Mouse (Mus musculus) hindbrain, embryonic 11.5 days (tissue): ENCODE measurements at regions not wholly inside any gene's neighbourhood (a gene's known extent, or its start where the extent isn't known, plus 50 kb on each side); places are given as distances from the start of the nearest gene placed in this dataset.

Experiments used
- ATAC-seq: fragments of 200-750 bp; cut with Nextera tagmentation; 2 replicates; pipeline ENCODE4 v1.8.0; 2017; ENCODE audit warnings: mild to moderate bottlenecking, moderate TSS enrichment, moderate library complexity; ENCODE audit not compliant: low FRiP score
- DNase-seq: peaks from one replicate; pipeline ENCODE4 v3.0.0-alpha.2; 2015; ENCODE audit warnings: low spot score
- H3K27ac ChIP-seq: fragments of 300-500 bp; sonication (generic); 2 replicates; pipeline ENCODE4 v1.5.1; 2014; ENCODE audit warnings: mild to moderate bottlenecking, low read depth, low read length
- H3K27me3 ChIP-seq: fragments of 300-500 bp; sonication (generic); 2 replicates; pipeline ENCODE4 v1.6.1; 2014; ENCODE audit warnings: mild to moderate bottlenecking, low read length, moderate library complexity, mixed read lengths; ENCODE audit not compliant: control insufficient read depth, insufficient read depth
- H3K36me3 ChIP-seq: fragments of 300-500 bp; sonication (generic); 2 replicates; pipeline ENCODE4 v1.6.1; 2014; ENCODE audit warnings: mild to moderate bottlenecking, low read length, moderate library complexity, mixed read lengths; ENCODE audit not compliant: control insufficient read depth, insufficient read depth
- H3K4me1 ChIP-seq: fragments of 300-500 bp; sonication (generic); replicated peaks from 2 replicates; pipeline ENCODE4 v1.6.1; 2014; ENCODE audit warnings: low read length, mixed read lengths; ENCODE audit not compliant: control insufficient read depth, insufficient read depth
- H3K4me2 ChIP-seq: fragments of 300-500 bp; sonication (generic); replicated peaks from 2 replicates; pipeline ENCODE4 v1.6.1; 2014; ENCODE audit warnings: mild to moderate bottlenecking, low read depth, low read length
- H3K4me3 ChIP-seq: fragments of 300-500 bp; sonication (generic); 2 replicates; pipeline ENCODE4 v1.5.1; 2014; ENCODE audit warnings: low read depth, low read length
- H3K9ac ChIP-seq: fragments of 300-500 bp; sonication (generic); 2 replicates; pipeline ENCODE4 v1.6.1; 2014; ENCODE audit warnings: low read depth, low read length
- H3K9me3 ChIP-seq: fragments of 300-500 bp; sonication (generic); 2 replicates; pipeline ENCODE4 v1.6.1; 2016; ENCODE audit warnings: low read length; ENCODE audit not compliant: control insufficient read depth
- WGBS: fragments of 180-500 bp; shearing (Covaris S2); extraction: QIAGEN DNeasy Blood & Tissue Kit; methylation state at CpG from one replicate; pipeline ENCODE4 v1.1.7; 2014; 5-methylcytosine and 5-hydroxymethylcytosine counted together

GRCm38 (mm10) chr10:117925611-117926555, 80.0 kb upstream of the Rap1b start:
- ATAC-seq (no peak), DNase-seq (no peak)
- H3K4me2 ChIP-seq: no peak overlapping the region
- H3K9ac ChIP-seq: no peak overlapping the region
- no peak overlapping the region for H3K4me3 ChIP-seq
- no peaks in the 10 kb centered on the region for H3K36me3 ChIP-seq
- H3K27ac ChIP-seq: no peak overlapping the region
- no peaks in the 10 kb centered on the region for H3K27me3 ChIP-seq
- WGBS: 95% methylated on average over 31 of the region's 31 CpGs
- H3K9me3 ChIP-seq: no peaks in the 10 kb centered on the region
- no peaks in the 10 kb centered on the region for H3K4me1 ChIP-seq

- Histone ChIP-seq H3K36me3 (no peaks in the 10 kb centered on the region), H3K9me3 (no peaks in the 10 kb centered on the region), H3K4me2 (no peak overlapping the region), H3K27me3 (no peaks in the 10 kb centered on the region), H3K4me3 (no peak overlapping the region), H3K9ac (no peak overlapping the region), H3K4me1 (no peaks in the 10 kb centered on the region), H3K27ac (no peak overlapping the region)
- ATAC-seq: no peak
- 59% methylated on average over 5 of the region's 5 CpGs for WGBS
- DNase-seq: no peak
These were observed 83.2 kb upstream of the Rap1b start for GRCm38 (mm10) chr10:117928998-117929397.

GRCm38 (mm10) chr10:117934797-117935196, 89.0 kb upstream of the Rap1b start:
- DNase-seq (no peak), ATAC-seq (no peak)
- Histone ChIP-seq H3K27me3 (no peaks in the 10 kb centered on the region), H3K36me3 (no peaks in the 10 kb centered on the region), H3K4me2 (no peak overlapping the region), H3K9ac (no peak overlapping the region), H3K4me3 (no peak overlapping the region), H3K9me3 (no peaks in the 10 kb centered on the region), H3K27ac (no peak overlapping the region), H3K4me1 (no peaks in the 10 kb centered on the region)
- 84% methylated on average over 9 of the region's 9 CpGs for WGBS

- H3K4me1 ChIP-seq: no peaks in the 10 kb centered on the region
- ATAC-seq: no peak
- H3K36me3 ChIP-seq: no peaks in the 10 kb centered on the region
- no peaks in the 10 kb centered on the region for H3K9me3 ChIP-seq
- no peak for DNase-seq
- no peak overlapping the region for H3K4me2 ChIP-seq
- no peak overlapping the region for H3K9ac ChIP-seq
- H3K4me3 ChIP-seq: no peak overlapping the region
- no peak overlapping the region for H3K27ac ChIP-seq
- no peaks in the 10 kb centered on the region for H3K27me3 ChIP-seq
- WGBS: 78% methylated on average over 8 of the region's 8 CpGs
These were observed 92.9 kb upstream of the Rap1b start for GRCm38 (mm10) chr10:117938717-117939116.

- Histone ChIP-seq H3K27me3 (no peaks in the 10 kb centered on the region), H3K9me3 (no peaks in the 10 kb centered on the region), H3K4me3 (no peak overlapping the region), H3K27ac (no peak overlapping the region), H3K4me1 (no peaks in the 10 kb centered on the region), H3K36me3 (no peaks in the 10 kb centered on the region), H3K9ac (no peak overlapping the region), H3K4me2 (no peak overlapping the region)
- 67% methylated on average over 10 of the region's 10 CpGs for WGBS
- ATAC-seq (no peak), DNase-seq (no peak)
These were observed 94.8 kb upstream of the Rap1b start for GRCm38 (mm10) chr10:117940441-117941265.

DNA sequence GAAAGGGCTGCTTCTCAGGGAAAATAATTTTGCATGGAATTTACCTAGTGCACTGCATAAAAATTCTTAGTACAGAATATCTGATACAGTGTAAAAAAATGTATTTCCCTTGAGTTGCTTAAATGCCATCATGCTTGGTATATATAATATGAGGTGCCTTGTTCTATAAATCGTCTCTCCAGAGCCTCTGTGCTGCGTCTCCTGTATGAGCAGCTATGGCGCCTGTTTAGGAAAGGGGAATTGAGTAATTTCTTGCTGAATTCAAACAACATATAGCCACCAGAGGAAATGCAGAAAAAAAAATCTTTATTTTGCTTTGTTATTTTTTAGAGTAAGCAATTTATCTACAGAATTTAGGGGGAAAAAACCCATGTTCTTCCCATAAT, 95.4 kb upstream of the Rap1b start:
- no peak for ATAC-seq
- Histone ChIP-seq H3K4me1 (no peaks in the 10 kb centered on the region), H3K27me3 (no peaks in the 10 kb centered on the region), H3K9ac (no peak overlapping the region), H3K36me3 (no peaks in the 10 kb centered on the region), H3K27ac (no peak overlapping the region), H3K4me3 (no peak overlapping the region), H3K4me2 (no peak overlapping the region), H3K9me3 (no peaks in the 10 kb centered on the region)
- WGBS: 82% methylated on average over 3 of the region's 3 CpGs
- no peak for DNase-seq

DNA sequence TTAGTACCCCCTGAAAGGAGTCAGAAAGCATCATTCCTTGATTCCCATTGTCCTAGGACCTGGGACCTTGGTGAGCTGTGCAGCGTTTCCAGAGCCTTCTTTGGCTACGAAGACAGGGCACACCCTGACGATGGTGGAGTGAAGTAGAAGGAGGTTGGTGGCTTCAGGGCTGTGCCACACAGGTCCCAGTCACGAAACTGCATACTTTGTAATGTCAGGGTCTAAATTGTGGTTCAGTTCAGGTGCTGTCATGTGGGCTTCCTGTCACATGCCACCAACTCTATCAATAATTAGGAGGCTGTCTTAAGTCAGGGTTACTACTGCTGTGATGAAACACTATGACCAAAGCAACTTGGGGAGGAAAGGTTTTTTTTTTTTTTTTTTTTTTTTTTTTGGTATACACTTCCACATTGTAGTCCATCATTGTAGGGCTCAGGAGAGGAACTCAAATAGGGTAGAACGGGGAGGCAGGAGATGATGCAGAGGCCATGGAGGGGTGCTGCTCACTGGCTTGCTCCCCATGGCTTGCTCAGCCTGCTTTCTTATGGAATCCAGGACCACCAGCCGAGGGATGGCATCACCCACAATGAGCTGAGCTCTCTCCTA, 98.0 kb upstream of the Rap1b start:
- DNase-seq (no peak), ATAC-seq (no peak)
- WGBS: 85% methylated on average over 6 of the region's 6 CpGs
- no peaks in the 10 kb centered on the region for H3K36me3 ChIP-seq
- no peak overlapping the region for H3K27ac ChIP-seq
- no peak overlapping the region for H3K4me3 ChIP-seq
- no peak overlapping the region for H3K9ac ChIP-seq
- no peaks in the 10 kb centered on the region for H3K4me1 ChIP-seq
- H3K4me2 ChIP-seq: no peak overlapping the region
- no peaks in the 10 kb centered on the region for H3K27me3 ChIP-seq
- H3K9me3 ChIP-seq: no peaks in the 10 kb centered on the region

GRCm38 (mm10) chr10:117947191-117947590, 101.4 kb upstream of the Rap1b start:
- no peak overlapping the region for H3K4me2 ChIP-seq
- no peaks in the 10 kb centered on the region for H3K9me3 ChIP-seq
- H3K27ac ChIP-seq: no peak overlapping the region
- DNase-seq (no peak), ATAC-seq (no peak)
- no peaks in the 10 kb centered on the region for H3K36me3 ChIP-seq
- no peak overlapping the region for H3K4me3 ChIP-seq
- H3K27me3 ChIP-seq: no peaks in the 10 kb centered on the region
- no peaks in the 10 kb centered on the region for H3K4me1 ChIP-seq
- WGBS: 83% methylated on average over 13 of the region's 13 CpGs
- H3K9ac ChIP-seq: no peak overlapping the region
